Mouse (Mus musculus) kidney, embryonic 16.5 days (tissue): Measurements from ENCODE around the gene Kif4. TPM values are rescaled to one million over a fixed set of nuclear protein-coding genes. Genes with fewer than 3 reads are reported as not detected.

Experiments
- ATAC-seq: fragments of 200-750 bp; cut with Nextera tagmentation; 2 replicates; pipeline ENCODE4 v1.8.0; 2017; ENCODE audit warnings: moderate TSS enrichment; ENCODE audit not compliant: low FRiP score, low TSS enrichment
- H3K27ac ChIP-seq: fragments of 300-500 bp; sonication (generic); 2 replicates; pipeline ENCODE4 v1.5.1; 2014; ENCODE audit warnings: low read length
- H3K27me3 ChIP-seq: fragments of 300-500 bp; sonication (generic); 2 replicates; pipeline ENCODE4 v1.6.1; 2014; ENCODE audit warnings: low read length, control low read depth, mixed read lengths; ENCODE audit not compliant: insufficient read depth
- H3K36me3 ChIP-seq: fragments of 300-500 bp; sonication (generic); 2 replicates; pipeline ENCODE4 v1.6.1; 2014; ENCODE audit warnings: low read length, control low read depth, mixed read lengths; ENCODE audit not compliant: insufficient read depth
- H3K4me1 ChIP-seq: fragments of 300-500 bp; sonication (generic); 2 replicates; pipeline ENCODE4 v1.6.1; 2014; ENCODE audit warnings: low read length, control low read depth, mixed read lengths; ENCODE audit not compliant: insufficient read depth
- H3K4me2 ChIP-seq: fragments of 300-500 bp; sonication (generic); replicated peaks from 2 replicates; pipeline ENCODE4 v1.6.1; 2014; ENCODE audit warnings: low read depth, low read length
- H3K4me3 ChIP-seq: fragments of 300-500 bp; sonication (generic); 2 replicates; pipeline ENCODE4 v1.5.1; 2014; ENCODE audit warnings: mild to moderate bottlenecking, low read length
- H3K9ac ChIP-seq: fragments of 300-500 bp; sonication (generic); replicated peaks from 2 replicates; pipeline ENCODE4 v1.6.1; 2014; ENCODE audit warnings: low read length
- H3K9me3 ChIP-seq: fragments of 300-500 bp; sonication (generic); 2 replicates; pipeline ENCODE4 v1.6.1; 2016; ENCODE audit warnings: low read length, control low read depth
- WGBS: fragments of 180-500 bp; shearing (Covaris S2); extraction: QIAGEN DNeasy Blood & Tissue Kit; methylation state at CpG from one replicate; pipeline ENCODE4 v1.1.7; 2014; 5-methylcytosine and 5-hydroxymethylcytosine counted together
- polyA plus RNA-seq: library from polyadenylated mRNA; unstranded; fragments of >200 nt; fragmentation: Nextera tagmentation; extraction: Ambion mirVana; gene quantifications from 2 replicates; pipeline ENCODE4 v1.2.1, GENCODE M21; 2015

Gene Kif4
- polyA plus RNA-seq, 1 experiment from 2014 or later: 30.5 TPM

GRCm38 (mm10) chrX:100741940-100742339 is 116.4 kb downstream of the Kif4 start:
- Histone ChIP-seq H3K4me1 (no peaks in the 10 kb centered on the region), H3K27ac (no peak overlapping the region), H3K27me3 (peaks cover 10% of the 10 kb centered on the region), H3K4me3 (no peak overlapping the region), H3K36me3 (no peaks in the 10 kb centered on the region), H3K4me2 (no peak overlapping the region), H3K9ac (no peak overlapping the region), H3K9me3 (no peaks in the 10 kb centered on the region)
- WGBS: 11% methylated on average over 10 of the region's 10 CpGs
- ATAC-seq: no peak

- H3K27ac ChIP-seq: no peak overlapping the region
- H3K27me3 ChIP-seq: peaks cover 7% of the 10 kb centered on the region; the same call in 1 of the 2 replicates
- WGBS: 88% methylated on average over 6 of the region's 6 CpGs
- no peak for ATAC-seq
- 0 out of 2 replicates have a peak, but pooled peaks cover 5% of the 10 kb centered on the region for H3K4me1 ChIP-seq
- no peaks in the 10 kb centered on the region for H3K36me3 ChIP-seq
- H3K4me2 ChIP-seq: no peak overlapping the region
- H3K9me3 ChIP-seq: no peaks in the 10 kb centered on the region
- no peak overlapping the region for H3K4me3 ChIP-seq
- no peak overlapping the region for H3K9ac ChIP-seq
Measured at GRCm38 (mm10) chrX:100765855-100766254, 140.3 kb downstream of the Kif4 start.

- peak; percentile 78 for ATAC-seq
- H3K9ac ChIP-seq: no peak within 1 kb of the TSS
- WGBS: 20% methylated on average over 26 of the region's 26 CpGs
Measured at GRCm38 (mm10) chrX:100767181-100767884, 141.8 kb downstream of the Kif4 start, which contains the start of gene Dlg3. Gene Dlg3, plus strand, starts transcription at chrX:100767722.

DNA sequence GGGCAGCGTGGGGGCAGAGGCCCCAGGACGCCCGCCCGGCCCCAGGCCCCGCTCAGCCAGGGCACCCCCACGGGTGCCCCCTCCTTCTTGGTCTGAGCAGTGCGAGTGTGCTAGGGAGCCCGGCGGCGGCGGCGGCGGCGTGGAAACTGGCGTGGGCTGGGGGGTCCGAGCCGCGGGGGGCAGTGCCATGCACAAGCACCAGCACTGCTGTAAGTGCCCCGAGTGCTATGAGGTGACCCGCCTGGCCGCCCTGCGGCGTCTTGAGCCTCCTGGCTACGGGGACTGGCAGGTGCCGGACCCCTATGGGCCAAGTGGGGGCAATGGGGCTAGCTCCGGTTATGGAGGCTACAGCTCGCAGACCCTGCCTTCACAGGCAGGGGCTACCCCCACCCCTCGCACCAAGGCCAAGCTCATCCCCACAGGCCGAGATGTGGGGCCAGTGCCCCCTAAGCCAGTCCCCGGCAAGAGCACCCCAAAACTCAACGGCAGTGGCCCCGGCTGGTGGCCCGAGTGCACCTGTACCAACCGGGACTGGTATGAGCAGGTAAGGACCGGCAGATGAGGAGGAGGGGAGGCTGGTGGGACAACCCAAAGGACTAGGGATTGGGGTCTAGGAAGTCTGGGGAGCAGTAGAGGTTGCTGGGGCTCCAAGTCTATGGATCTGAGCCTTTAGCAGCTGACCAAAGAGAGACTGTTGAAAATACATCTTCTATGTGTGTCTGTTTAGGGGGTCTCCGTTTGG is 142.5 kb downstream of the Kif4 start:
- Histone ChIP-seq H3K36me3 (no peaks in the 10 kb centered on the region), H3K27ac (no peak overlapping the region), H3K9ac (no peak overlapping the region), H3K4me1 (0 out of 2 replicates have a peak, but pooled peaks cover 5% of the 10 kb centered on the region), H3K4me2 (peak overlapping the region; percentile 72), H3K9me3 (no peaks in the 10 kb centered on the region), H3K4me3 (peak overlapping the region; percentile 48), H3K27me3 (peaks cover 7% of the 10 kb centered on the region; the same call in 1 of the 2 replicates)
- ATAC-seq: peak; percentile 46; the same call in 1 of the 2 replicates
- WGBS: 28% methylated on average over 32 of the region's 36 CpGs

More at GRCm38 (mm10) chrX:100767181-100767884, 141.8 kb downstream of the Kif4 start, which contains the start of gene Dlg3:
- H3K4me2 ChIP-seq: peak within 1 kb of the TSS; percentile 72
- no peak within 1 kb of the TSS for H3K27ac ChIP-seq
- no peaks in the 10 kb centered on the region for H3K36me3 ChIP-seq
- H3K4me3 ChIP-seq: peak within 1 kb of the TSS; percentile 48
- H3K27me3 ChIP-seq: peaks cover 7% of the 10 kb centered on the region; the same call in 1 of the 2 replicates
- H3K4me1 ChIP-seq: 0 out of 2 replicates have a peak, but pooled peaks cover 5% of the 10 kb centered on the region
- H3K9me3 ChIP-seq: no peaks in the 10 kb centered on the region

DNA sequence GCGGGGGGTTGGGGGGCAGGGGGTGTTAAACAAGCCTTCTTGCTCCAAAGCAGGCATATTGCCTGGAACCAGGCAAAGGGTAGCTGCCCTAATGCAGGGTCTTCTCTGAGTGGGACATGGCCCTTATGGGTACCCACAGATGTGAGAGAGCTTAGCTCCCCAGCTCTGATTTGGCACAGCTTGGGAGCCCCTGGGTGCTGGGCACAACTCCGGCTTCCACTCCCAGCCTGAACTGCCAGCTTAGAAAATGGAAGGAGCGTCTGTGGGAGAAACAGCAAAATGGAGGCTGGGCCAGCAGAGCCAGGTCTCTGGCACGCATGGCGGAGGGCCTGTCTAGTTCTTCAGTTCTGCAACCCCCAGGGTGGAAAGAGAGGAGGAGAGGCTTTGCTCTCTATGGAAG is 143.7 kb downstream of the Kif4 start:
- no peak overlapping the region for H3K9ac ChIP-seq
- 83% methylated on average over 5 of the region's 5 CpGs for WGBS

DNA sequence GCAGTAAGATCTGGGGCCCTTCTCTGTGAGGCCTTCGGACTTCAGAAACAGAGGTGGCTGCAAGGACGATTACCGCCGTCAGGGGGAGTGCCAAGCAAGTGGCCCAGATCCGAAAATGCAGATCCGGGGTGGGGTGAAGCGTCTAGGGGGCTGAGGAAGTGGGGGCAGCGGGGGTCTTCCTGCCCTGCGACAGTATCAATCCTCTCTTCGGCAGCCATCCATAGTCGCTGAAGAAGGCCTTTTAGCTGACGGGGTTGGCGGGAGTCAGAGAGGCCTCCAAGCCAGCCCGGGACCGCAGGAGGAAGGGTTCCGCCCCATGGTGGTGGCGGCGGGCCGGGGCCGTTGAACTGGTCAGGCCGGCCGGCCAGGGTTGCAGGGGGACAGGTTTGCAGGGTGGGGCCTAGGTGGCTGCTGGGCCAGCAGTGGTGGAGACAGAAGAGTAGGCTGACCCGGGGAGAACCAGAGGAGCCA is 148.8 kb downstream of the Kif4 start:
- H3K36me3 ChIP-seq: no peaks in the 10 kb centered on the region
- H3K27ac ChIP-seq: 0 out of 2 replicates have a peak overlapping the region, but pooled peaks have one; percentile 24
- H3K4me3 ChIP-seq: peak overlapping the region; percentile 51
- H3K9ac ChIP-seq: peak overlapping the region; percentile 69
- H3K4me1 ChIP-seq: no peaks in the 10 kb centered on the region
- 15% methylated on average over 23 of the region's 23 CpGs for WGBS
- no peaks in the 10 kb centered on the region for H3K9me3 ChIP-seq
- ATAC-seq: peak; percentile 35; the same call in 1 of the 2 replicates
- peak overlapping the region; percentile 55 for H3K4me2 ChIP-seq
- no peaks in the 10 kb centered on the region for H3K27me3 ChIP-seq

More for the DNA sequence above, 143.7 kb downstream of the Kif4 start:
- Histone ChIP-seq H3K36me3 (no peaks in the 10 kb centered on the region), H3K4me3 (no peak overlapping the region), H3K4me2 (no peak overlapping the region), H3K4me1 (0 out of 2 replicates have a peak, but pooled peaks cover 5% of the 10 kb centered on the region), H3K27me3 (peaks cover 7% of the 10 kb centered on the region; the same call in 1 of the 2 replicates), H3K9me3 (no peaks in the 10 kb centered on the region), H3K27ac (no peak overlapping the region)
- ATAC-seq: no peak

GRCm38 (mm10) chrX:100775405-100775804 is 149.9 kb downstream of the Kif4 start:
- H3K9ac ChIP-seq: no peak overlapping the region
- ATAC-seq: no peak
- H3K4me1 ChIP-seq: no peaks in the 10 kb centered on the region
- H3K27me3 ChIP-seq: no peaks in the 10 kb centered on the region
- H3K4me2 ChIP-seq: no peak overlapping the region
- no peaks in the 10 kb centered on the region for H3K9me3 ChIP-seq
- H3K4me3 ChIP-seq: no peak overlapping the region
- WGBS: 79% methylated on average over 3 of the region's 3 CpGs
- no peaks in the 10 kb centered on the region for H3K36me3 ChIP-seq
- H3K27ac ChIP-seq: no peak overlapping the region

DNA sequence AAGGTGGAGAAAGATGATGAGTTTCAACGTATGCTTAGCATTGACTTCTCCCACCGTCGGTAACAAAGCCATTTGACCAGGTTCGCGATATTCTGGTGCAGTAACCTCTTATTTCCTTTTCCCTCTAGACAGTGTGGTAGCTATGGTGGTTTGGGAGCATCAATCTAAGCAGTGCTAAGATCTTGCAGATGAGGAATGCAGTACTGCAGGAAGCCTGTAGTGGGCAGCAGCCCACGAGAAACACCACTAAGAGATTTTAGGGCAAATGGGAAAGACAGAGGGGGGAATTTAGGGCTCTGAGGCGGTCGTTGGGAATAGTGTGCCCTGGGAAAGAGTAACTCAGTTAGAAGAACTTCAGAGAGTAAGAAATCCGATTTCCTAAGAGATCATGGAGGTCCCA is 151.0 kb downstream of the Kif4 start:
- Histone ChIP-seq H3K27me3 (no peaks in the 10 kb centered on the region), H3K4me1 (no peaks in the 10 kb centered on the region), H3K9ac (no peak overlapping the region), H3K9me3 (no peaks in the 10 kb centered on the region), H3K4me3 (peak overlapping the region; percentile 63), H3K36me3 (no peaks in the 10 kb centered on the region), H3K27ac (peak overlapping the region; percentile 84; the same call in 1 of the 2 replicates), H3K4me2 (peak overlapping the region; percentile 57)
- peak; percentile 49; the same call in 1 of the 2 replicates for ATAC-seq
- WGBS: 22% methylated on average over 9 of the region's 9 CpGs
